In the genomic region with DNA sequence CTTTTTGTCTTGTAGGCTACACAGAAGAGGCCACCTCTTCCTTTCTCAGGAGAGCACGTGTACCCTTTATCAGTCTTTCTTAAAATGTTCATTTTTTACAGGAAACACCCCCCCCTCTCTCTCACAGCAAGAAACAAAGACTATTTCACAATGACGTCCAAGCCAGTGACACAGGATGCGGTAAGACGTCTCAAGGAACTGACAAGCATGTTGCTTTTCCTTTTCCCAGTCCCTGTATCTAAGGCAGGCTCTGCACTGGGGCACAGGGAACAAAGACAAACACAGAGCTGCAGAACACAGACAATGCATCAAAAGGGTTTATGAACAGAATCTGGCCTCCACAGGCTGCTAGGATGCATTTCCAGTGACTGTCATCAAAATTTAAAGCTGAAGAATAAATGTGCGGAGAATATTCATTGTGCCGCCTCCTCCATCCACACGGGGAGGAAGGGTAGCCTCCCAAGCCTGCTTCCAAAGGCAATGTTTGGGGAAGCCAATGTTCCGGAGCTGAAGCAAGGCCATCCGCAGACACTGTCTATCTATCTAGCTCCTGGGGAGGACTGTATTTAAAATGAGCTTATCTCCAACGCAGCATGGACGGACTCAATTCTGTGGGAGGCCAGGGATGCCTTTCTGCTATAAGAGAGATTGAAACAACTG, we compare ENCODE assay signal across 8 mouse cellular contexts. TPM values are rescaled to one million over a fixed set of nuclear protein-coding genes. Genes with fewer than 3 reads are reported as not detected.
DNase-seq lines count a peak whose midpoint lies in the region; ATAC-seq and TF ChIP-seq lines count a peak whose summit lies in the region.

No protein-coding gene starts in this region.

- peak overlapping the region; percentile 77 for H3K27ac ChIP-seq in heart, embryonic 12.5 days (ENCODE audit: poor library complexity, severe bottlenecking)
- H3K27ac ChIP-seq in limb, embryonic 13.5 days = peak overlapping the region; percentile 67; the same call in 1 of the 2 replicates
- H3K27ac ChIP-seq in small intestine, adult 2 months (ENCODE audit: insufficient read depth, low read depth, low read length) = peak overlapping the region; percentile 60

- no peak for TF ChIP-seq POLR2A in small intestine, adult 2 months (IDR thresholded peaks at IDR 0.05; ENCODE audit: low read depth, low read length)

- H3K9me3 ChIP-seq in heart, embryonic 12.5 days (replicated peaks) = no peaks in the 10 kb centered on the region
- no peaks in the 10 kb centered on the region for H3K9me3 ChIP-seq in limb, embryonic 13.5 days

- no peak for DNase-seq in heart, postnatal 36 days
- peak; percentile 9 for DNase-seq in ovary, adult 18-20 months (ENCODE audit: low spot score)
- DNase-seq in ovary, postnatal 10 days (ENCODE audit: low spot score) = no peak
- DNase-seq in urinary bladder, adult 18-20 months (ENCODE audit: low spot score in 2 of 2) = no peak
- no peak for DNase-seq in frontal cortex, postnatal 10 days (ENCODE audit: low spot score in 2 of 2)

- ATAC-seq in heart, embryonic 12.5 days (ENCODE audit: insufficient number of reproducible peaks, low FRiP score) = peak; percentile 81
- ATAC-seq in limb, embryonic 13.5 days (ENCODE audit: low FRiP score, low read depth) = no peak

- WGBS in heart, embryonic 12.5 days = 50% methylated on average over 11 of the region's 11 CpGs
- WGBS in limb, embryonic 13.5 days = 77% methylated on average over 11 of the region's 11 CpGs
- WGBS in small intestine, adult 2 months = 84% methylated on average over 11 of the region's 11 CpGs

- peaks cover 21% of the 10 kb centered on the region for H3K36me3 ChIP-seq in heart, embryonic 12.5 days
- H3K36me3 ChIP-seq in limb, embryonic 13.5 days = peaks cover 31% of the 10 kb centered on the region
- H3K36me3 ChIP-seq in small intestine, adult 2 months (ENCODE audit: control insufficient read depth, insufficient read depth, low read length) = peaks cover 20% of the 10 kb centered on the region

- TF ChIP-seq CTCF in small intestine, adult 2 months (IDR thresholded peaks at IDR 0.05; ENCODE audit: extremely low read depth, insufficient read length, insufficient replicate concordance, low read depth, low read length) = no peak

- intact Hi-C loops in heart, postnatal 36 days (cut with DNase I) = no loop called here

- no peaks in the 10 kb centered on the region for H3K27me3 ChIP-seq in heart, embryonic 12.5 days (replicated peaks)
- no peaks in the 10 kb centered on the region for H3K27me3 ChIP-seq in limb, embryonic 13.5 days
- H3K27me3 ChIP-seq in small intestine, adult 2 months (ENCODE audit: control insufficient read depth, insufficient read depth, low read length) = no peaks in the 10 kb centered on the region

- no peak overlapping the region for H3K9ac ChIP-seq in heart, embryonic 12.5 days
- no peak overlapping the region for H3K9ac ChIP-seq in limb, embryonic 13.5 days

- peaks cover 18% of the 10 kb centered on the region; the same call in 1 of the 2 replicates for H3K4me1 ChIP-seq in heart, embryonic 12.5 days (replicated peaks)
- peaks cover 10% of the 10 kb centered on the region for H3K4me1 ChIP-seq in limb, embryonic 13.5 days
- H3K4me1 ChIP-seq in small intestine, adult 2 months (ENCODE audit: control insufficient read depth, insufficient read depth, insufficient read length, low read length) = no peaks in the 10 kb centered on the region

- H3K4me3 ChIP-seq in heart, embryonic 12.5 days = no peak overlapping the region
- no peak overlapping the region for H3K4me3 ChIP-seq in limb, embryonic 13.5 days
- no peak overlapping the region for H3K4me3 ChIP-seq in small intestine, adult 2 months (ENCODE audit: low read depth, low read length)

- H3K4me2 ChIP-seq in heart, embryonic 12.5 days = no peak overlapping the region
- H3K4me2 ChIP-seq in limb, embryonic 13.5 days (replicated peaks) = no peak overlapping the region

RNA-seq across cellular contexts. Expression of gene Ern1, which starts 48.7 kb away (rescaled TPM):
- polyA plus RNA-seq in heart, embryonic 12.5 days (2016; fragmentation: Nextera tagmentation; extraction: Ambion mirVana) = 5.7 and 6.9 TPM in 2 replicates
- total RNA-seq in heart, postnatal 36 days (2021) = 10 to 100 TPM; 10.2 to 12.9 TPM
- 6.8 and 7.6 TPM in 2 replicates for polyA plus RNA-seq in limb, embryonic 13.5 days (2015; fragmentation: Nextera tagmentation; extraction: Ambion mirVana)
- 14.2 and 31.2 TPM in 2 replicates for polyA plus RNA-seq in small intestine, adult 2 months (2012; rRNA removed)
